Mouse (Mus musculus): ENCODE data around the gene Exoc6b. TPM values are rescaled to one million over a fixed set of nuclear protein-coding genes. Genes with fewer than 3 reads are reported as not detected.

Gene Exoc6b
- polyA plus RNA-seq, 1 experiment from 2014 or later = 27.6 TPM

DNA sequence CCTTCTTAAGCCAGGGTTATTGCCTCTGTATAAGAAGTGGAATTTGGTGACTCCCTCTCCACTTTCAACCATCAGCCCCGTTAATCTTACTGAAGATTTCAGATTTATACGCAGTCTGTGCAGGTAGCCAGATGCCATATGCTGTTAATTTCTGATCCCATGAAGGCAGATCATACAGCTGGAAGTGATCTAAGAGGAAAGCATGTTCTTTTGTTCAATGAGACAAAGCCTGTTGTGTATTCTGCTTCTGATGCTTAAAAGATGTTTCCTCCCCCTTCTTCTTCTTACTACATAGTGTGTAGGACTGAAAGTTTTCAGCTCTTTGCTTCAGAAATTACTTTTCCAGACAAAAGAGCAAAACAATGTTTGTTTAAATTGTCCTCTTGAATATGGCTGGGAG is 109.8 kb downstream of the Exoc6b start:
- Histone ChIP-seq H3K9me3 (ENCODE audit: control insufficient read depth, low read length) (no peaks in the 10 kb centered on the region), H3K27ac (ENCODE audit: low read depth) (no peak overlapping the region), H3K9ac (ENCODE audit: low read length) (no peak overlapping the region), H3K4me2 (ENCODE audit: low read length) (no peak overlapping the region), H3K36me3 (ENCODE audit: control insufficient read depth, insufficient read depth, low read length) (no peaks in the 10 kb centered on the region), H3K4me1 (replicated peaks; ENCODE audit: control insufficient read depth, insufficient read depth, low read length) (0 out of 2 replicates have a peak, but pooled peaks cover 5% of the 10 kb centered on the region), H3K4me3 (ENCODE audit: low read depth, low read length) (no peak overlapping the region), H3K27me3 (replicated peaks; ENCODE audit: control insufficient read depth, insufficient read depth, low read length) (no peaks in the 10 kb centered on the region)
- DNase-seq (ENCODE audit: low spot score) (no peak), ATAC-seq (replicated peaks; ENCODE audit: low FRiP score, low TSS enrichment, low read depth) (no peak)
- 62% methylated on average over 2 of the region's 2 CpGs for WGBS

DNA sequence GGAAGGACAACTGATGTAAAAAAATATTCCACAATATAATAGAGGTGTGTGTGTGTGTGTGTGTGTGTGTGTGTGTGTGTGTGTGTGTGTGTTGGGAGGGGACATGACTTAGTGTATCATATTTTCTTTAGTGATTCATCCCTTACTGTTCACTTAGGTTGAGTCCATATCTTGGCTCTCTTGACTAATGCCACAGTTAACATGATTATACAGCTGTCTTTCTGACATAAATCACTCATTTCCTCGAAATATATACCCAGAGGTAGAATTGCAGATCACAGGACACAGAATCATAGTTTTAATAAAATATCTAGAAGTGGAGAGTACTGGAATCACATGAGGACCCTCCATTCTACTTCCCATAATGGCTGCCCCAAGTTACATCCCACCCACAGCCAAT is 117.7 kb downstream of the Exoc6b start:
- no peaks in the 10 kb centered on the region for H3K27me3 ChIP-seq (replicated peaks; ENCODE audit: control insufficient read depth, insufficient read depth, low read length)
- DNase-seq (ENCODE audit: low spot score) (no peak), ATAC-seq (replicated peaks; ENCODE audit: low FRiP score, low TSS enrichment, low read depth) (no peak)
- no peak overlapping the region for H3K9ac ChIP-seq (ENCODE audit: low read length)
- no peak overlapping the region for H3K27ac ChIP-seq (ENCODE audit: low read depth)
- H3K4me1 ChIP-seq (replicated peaks; ENCODE audit: control insufficient read depth, insufficient read depth, low read length) = no peaks in the 10 kb centered on the region
- H3K9me3 ChIP-seq (ENCODE audit: control insufficient read depth, low read length) = no peaks in the 10 kb centered on the region
- no peak overlapping the region for H3K4me3 ChIP-seq (ENCODE audit: low read depth, low read length)
- H3K36me3 ChIP-seq (ENCODE audit: control insufficient read depth, insufficient read depth, low read length) = no peaks in the 10 kb centered on the region
- 62% methylated on average over 1 of the region's 1 CpGs for WGBS
- no peak overlapping the region for H3K4me2 ChIP-seq (ENCODE audit: low read length)

DNA sequence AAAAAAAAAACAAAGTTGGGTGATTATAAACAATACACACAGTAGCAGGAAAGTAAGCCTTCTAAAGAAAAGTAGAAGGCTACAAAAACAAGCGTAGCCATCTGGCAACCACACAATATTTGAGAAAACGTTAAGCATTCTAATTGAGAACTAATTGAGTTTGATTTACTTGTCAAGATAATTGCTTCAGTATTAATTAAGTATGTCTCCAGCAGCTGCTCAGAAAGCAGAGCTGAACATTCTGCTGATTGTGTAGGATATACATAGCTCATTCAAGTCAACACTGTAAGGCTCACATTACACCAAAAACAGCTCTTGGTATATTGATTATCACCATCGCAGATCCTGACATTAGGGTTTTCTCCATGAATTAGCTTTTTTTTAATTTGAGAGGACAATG is 122.7 kb downstream of the Exoc6b start:
- H3K27ac ChIP-seq (ENCODE audit: low read depth) = no peak overlapping the region
- no peak overlapping the region for H3K4me3 ChIP-seq (ENCODE audit: low read depth, low read length)
- H3K27me3 ChIP-seq (replicated peaks; ENCODE audit: control insufficient read depth, insufficient read depth, low read length) = no peaks in the 10 kb centered on the region
- 73% methylated on average over 3 of the region's 3 CpGs for WGBS
- H3K4me1 ChIP-seq (replicated peaks; ENCODE audit: control insufficient read depth, insufficient read depth, low read length) = no peaks in the 10 kb centered on the region
- no peak overlapping the region for H3K9ac ChIP-seq (ENCODE audit: low read length)
- H3K36me3 ChIP-seq (ENCODE audit: control insufficient read depth, insufficient read depth, low read length) = no peaks in the 10 kb centered on the region
- H3K9me3 ChIP-seq (ENCODE audit: control insufficient read depth, low read length) = no peaks in the 10 kb centered on the region
- ATAC-seq (replicated peaks; ENCODE audit: low FRiP score, low TSS enrichment, low read depth) (no peak), DNase-seq (ENCODE audit: low spot score) (no peak)
- no peak overlapping the region for H3K4me2 ChIP-seq (ENCODE audit: low read length)

DNA sequence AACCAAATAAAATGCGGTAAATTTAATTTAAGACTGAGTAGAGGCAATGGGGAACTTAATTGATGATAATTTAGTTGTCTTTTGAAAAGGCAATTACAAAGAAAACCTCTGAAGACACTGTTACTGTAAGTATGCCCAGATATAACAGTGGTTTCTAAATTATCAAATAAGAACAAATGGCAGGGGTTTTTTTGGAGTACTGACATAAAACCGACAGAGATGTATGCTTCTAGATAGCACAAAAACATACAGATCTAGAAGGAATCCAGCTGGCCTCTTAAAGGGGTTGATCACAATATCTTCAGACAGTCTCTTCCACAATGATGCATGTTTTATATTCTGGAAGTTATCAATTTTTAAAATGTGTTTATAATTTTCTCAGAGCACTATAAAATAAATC is 123.2 kb downstream of the Exoc6b start:
- Histone ChIP-seq H3K27me3 (replicated peaks; ENCODE audit: control insufficient read depth, insufficient read depth, low read length) (no peaks in the 10 kb centered on the region), H3K27ac (ENCODE audit: low read depth) (no peak overlapping the region), H3K36me3 (ENCODE audit: control insufficient read depth, insufficient read depth, low read length) (no peaks in the 10 kb centered on the region), H3K4me3 (ENCODE audit: low read depth, low read length) (no peak overlapping the region), H3K9ac (ENCODE audit: low read length) (no peak overlapping the region), H3K4me2 (ENCODE audit: low read length) (no peak overlapping the region), H3K4me1 (replicated peaks; ENCODE audit: control insufficient read depth, insufficient read depth, low read length) (no peaks in the 10 kb centered on the region), H3K9me3 (ENCODE audit: control insufficient read depth, low read length) (no peaks in the 10 kb centered on the region)
- WGBS = 73% methylated on average over 2 of the region's 2 CpGs
- DNase-seq (ENCODE audit: low spot score) (no peak), ATAC-seq (replicated peaks; ENCODE audit: low FRiP score, low TSS enrichment, low read depth) (no peak)

DNA sequence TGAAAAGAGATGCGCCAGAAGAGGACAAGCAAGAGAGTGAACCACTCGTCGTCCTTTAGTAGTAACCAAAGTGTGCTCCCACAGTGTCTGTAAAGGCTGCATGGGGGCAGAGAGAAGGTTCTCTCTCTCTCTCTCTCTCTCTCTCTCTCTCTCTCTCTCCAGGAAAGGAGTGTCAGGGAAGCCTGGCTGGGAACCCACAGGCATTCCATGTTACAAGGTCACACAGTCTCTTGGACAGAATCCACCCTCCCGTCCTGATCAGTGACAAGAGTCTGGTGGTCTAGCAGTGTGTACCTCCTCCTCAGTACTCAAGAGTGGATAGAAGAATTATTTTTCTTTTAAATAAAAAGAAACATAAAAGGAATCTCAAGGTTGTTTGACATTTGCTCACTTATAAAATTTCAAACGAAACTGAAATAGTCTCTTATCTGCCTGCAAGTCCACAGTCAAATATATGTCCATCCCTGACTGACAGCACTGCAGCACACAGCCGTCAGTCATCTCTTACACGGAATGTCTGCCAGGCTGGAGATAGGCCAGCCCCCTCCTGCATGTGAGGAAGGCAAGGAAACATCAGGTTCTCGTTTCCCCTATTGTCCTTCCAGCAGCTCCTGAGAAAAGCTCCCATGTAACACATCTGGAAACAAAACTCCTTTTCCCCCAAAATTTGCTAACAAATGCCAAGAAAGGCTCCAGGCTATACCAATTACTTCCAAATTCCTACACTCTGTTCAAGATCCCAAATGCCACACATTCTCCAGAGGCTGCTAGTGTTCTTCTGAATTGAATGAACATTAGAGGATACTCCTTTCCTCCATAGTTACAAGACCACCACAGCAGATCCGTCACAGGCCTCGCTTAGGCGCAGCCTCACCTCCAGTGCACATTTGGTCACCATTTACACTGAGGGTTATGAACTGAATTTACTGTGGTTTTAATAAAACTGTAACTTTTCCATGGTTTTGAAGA is 136.1 kb downstream of the Exoc6b start:
- H3K27ac ChIP-seq (ENCODE audit: low read depth) = no peak overlapping the region
- ATAC-seq (replicated peaks; ENCODE audit: low FRiP score, low TSS enrichment, low read depth) = no peak

DNA sequence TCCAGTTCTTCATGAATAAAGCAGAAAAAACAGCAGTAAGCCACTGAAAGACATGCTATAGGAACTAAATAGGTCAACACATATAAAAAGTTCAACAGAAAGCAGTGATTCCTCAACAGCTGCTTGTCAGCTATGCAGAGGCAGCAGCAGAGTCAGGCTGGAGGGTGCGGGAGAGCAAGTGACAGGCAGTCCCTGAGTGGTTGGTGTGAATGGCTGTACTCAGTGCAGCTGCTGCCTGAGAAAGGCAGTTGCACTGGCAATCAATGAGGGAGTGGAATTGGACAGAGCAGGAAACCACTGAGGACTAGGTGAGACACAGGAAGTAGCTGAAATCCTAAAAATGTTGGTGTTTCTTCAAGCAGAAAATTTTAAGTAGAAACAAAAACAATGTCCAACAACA is 138.3 kb downstream of the Exoc6b start:
- DNase-seq (ENCODE audit: low spot score) = no peak
- WGBS = 32% methylated on average over 1 of the region's 1 CpGs

More for the DNA sequence above, 136.1 kb downstream of the Exoc6b start:
- Histone ChIP-seq H3K36me3 (ENCODE audit: control insufficient read depth, insufficient read depth, low read length) (no peaks in the 10 kb centered on the region), H3K9ac (ENCODE audit: low read length) (no peak overlapping the region), H3K9me3 (ENCODE audit: control insufficient read depth, low read length) (no peaks in the 10 kb centered on the region), H3K27me3 (replicated peaks; ENCODE audit: control insufficient read depth, insufficient read depth, low read length) (no peaks in the 10 kb centered on the region), H3K4me2 (ENCODE audit: low read length) (no peak overlapping the region), H3K4me1 (replicated peaks; ENCODE audit: control insufficient read depth, insufficient read depth, low read length) (no peaks in the 10 kb centered on the region; the same call in 1 of the 2 replicates), H3K4me3 (ENCODE audit: low read depth, low read length) (no peak overlapping the region)
- WGBS = 62% methylated on average over 11 of the region's 11 CpGs
- no peak for DNase-seq (ENCODE audit: low spot score)

DNA sequence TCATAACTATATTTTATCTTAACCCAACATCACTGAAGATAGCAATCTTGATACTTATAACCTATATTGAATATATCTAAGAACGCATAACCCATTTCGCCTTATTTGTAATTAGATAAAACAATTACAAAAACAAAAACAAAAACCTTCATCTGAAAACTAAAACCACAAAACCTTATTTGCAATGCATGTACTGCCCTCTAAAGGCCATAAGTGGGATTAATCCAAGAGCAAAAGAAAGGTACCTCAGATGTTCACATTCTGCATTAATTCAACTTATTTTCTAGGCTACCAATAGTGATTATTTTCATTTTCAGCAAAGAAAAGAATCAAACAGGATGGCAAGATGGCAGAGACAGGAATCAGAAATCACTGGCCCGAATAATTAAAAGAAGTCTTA is 143.2 kb downstream of the Exoc6b start:
- Histone ChIP-seq H3K27ac (ENCODE audit: low read depth) (no peak overlapping the region), H3K9ac (ENCODE audit: low read length) (no peak overlapping the region), H3K4me2 (ENCODE audit: low read length) (no peak overlapping the region), H3K9me3 (ENCODE audit: control insufficient read depth, low read length) (no peaks in the 10 kb centered on the region), H3K36me3 (ENCODE audit: control insufficient read depth, insufficient read depth, low read length) (no peaks in the 10 kb centered on the region), H3K4me1 (replicated peaks; ENCODE audit: control insufficient read depth, insufficient read depth, low read length) (peaks cover 4% of the 10 kb centered on the region; the same call in 1 of the 2 replicates), H3K27me3 (replicated peaks; ENCODE audit: control insufficient read depth, insufficient read depth, low read length) (no peaks in the 10 kb centered on the region), H3K4me3 (ENCODE audit: low read depth, low read length) (no peak overlapping the region)
- WGBS = 56% methylated on average over 3 of the region's 3 CpGs
- ATAC-seq (replicated peaks; ENCODE audit: low FRiP score, low TSS enrichment, low read depth) = no peak
- DNase-seq (ENCODE audit: low spot score) = no peak

More for the DNA sequence above, 138.3 kb downstream of the Exoc6b start:
- Histone ChIP-seq H3K9me3 (ENCODE audit: control insufficient read depth, low read length) (no peaks in the 10 kb centered on the region), H3K27me3 (replicated peaks; ENCODE audit: control insufficient read depth, insufficient read depth, low read length) (no peaks in the 10 kb centered on the region), H3K27ac (ENCODE audit: low read depth) (no peak overlapping the region), H3K4me3 (ENCODE audit: low read depth, low read length) (no peak overlapping the region), H3K4me2 (ENCODE audit: low read length) (no peak overlapping the region), H3K36me3 (ENCODE audit: control insufficient read depth, insufficient read depth, low read length) (no peaks in the 10 kb centered on the region), H3K4me1 (replicated peaks; ENCODE audit: control insufficient read depth, insufficient read depth, low read length) (no peaks in the 10 kb centered on the region; the same call in 1 of the 2 replicates), H3K9ac (ENCODE audit: low read length) (no peak overlapping the region)
- ATAC-seq (replicated peaks; ENCODE audit: low FRiP score, low TSS enrichment, low read depth) = no peak

DNA sequence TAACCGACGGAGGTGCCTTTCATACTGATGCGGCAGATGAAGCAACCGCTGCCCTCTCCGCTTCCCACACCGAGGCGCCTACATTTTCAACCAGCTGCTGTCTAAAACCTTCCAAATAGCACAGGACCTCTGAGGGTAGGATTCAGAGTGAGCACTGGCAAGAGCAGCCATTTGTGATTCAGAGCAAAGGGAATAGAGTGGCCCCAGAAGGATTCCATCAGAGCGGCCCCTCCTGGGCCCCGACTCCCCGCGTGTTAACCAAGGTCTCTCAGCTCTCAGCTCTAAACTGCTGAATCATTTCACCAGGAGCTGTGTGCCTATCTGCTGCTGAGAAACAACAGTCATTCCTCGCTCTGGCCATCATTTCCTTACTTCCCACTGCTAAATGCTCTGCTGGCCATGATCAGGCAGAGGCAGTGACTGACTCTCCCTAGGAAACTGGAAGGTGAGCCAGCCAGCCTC is 145.5 kb downstream of the Exoc6b start:
- Histone ChIP-seq H3K4me3 (ENCODE audit: low read depth, low read length) (no peak overlapping the region), H3K36me3 (ENCODE audit: control insufficient read depth, insufficient read depth, low read length) (no peaks in the 10 kb centered on the region), H3K9ac (ENCODE audit: low read length) (no peak overlapping the region), H3K27me3 (replicated peaks; ENCODE audit: control insufficient read depth, insufficient read depth, low read length) (no peaks in the 10 kb centered on the region), H3K4me1 (replicated peaks; ENCODE audit: control insufficient read depth, insufficient read depth, low read length) (peaks cover 4% of the 10 kb centered on the region; the same call in 1 of the 2 replicates), H3K4me2 (ENCODE audit: low read length) (no peak overlapping the region), H3K27ac (ENCODE audit: low read depth) (no peak overlapping the region), H3K9me3 (ENCODE audit: control insufficient read depth, low read length) (no peaks in the 10 kb centered on the region)
- DNase-seq (ENCODE audit: low spot score) = no peak
- WGBS = 44% methylated on average over 12 of the region's 12 CpGs
- ATAC-seq (replicated peaks; ENCODE audit: low FRiP score, low TSS enrichment, low read depth) = no peak

Data from intestine, embryonic 14.5 days (tissue).